8 mouse cellular contexts compared by ENCODE assay signal in genomic region chr8:71511644-71512043, GRCm38 (mm10). TPM values are rescaled to one million over a fixed set of nuclear protein-coding genes. Genes with fewer than 3 reads are reported as not detected.
DNase-seq lines count a peak whose midpoint lies in the region; ATAC-seq and TF ChIP-seq lines count a peak whose summit lies in the region.

Gene Plvap (minus strand): TSS chr8:71511752.

- TF ChIP-seq CTCF in small intestine, adult 2 months (IDR thresholded peaks at IDR 0.05; ENCODE audit: extremely low read depth, insufficient read length, insufficient replicate concordance, low read depth, low read length) = no peak

- WGBS in forebrain, embryonic 13.5 days = 80% methylated on average over 14 of the region's 14 CpGs
- 82% methylated on average over 14 of the region's 14 CpGs for WGBS in forebrain, embryonic 14.5 days
- WGBS in limb, embryonic 11.5 days = 52% methylated on average over 12 of the region's 14 CpGs
- 35% methylated on average over 14 of the region's 14 CpGs for WGBS in small intestine, adult 2 months

- no peak within 1 kb of the TSS for H3K4me2 ChIP-seq in forebrain, embryonic 13.5 days
- H3K4me2 ChIP-seq in forebrain, embryonic 14.5 days (ENCODE audit: low read length) = no peak within 1 kb of the TSS
- no peak within 1 kb of the TSS for H3K4me2 ChIP-seq in limb, embryonic 11.5 days (ENCODE audit: low read depth, severe bottlenecking)

- H3K9me3 ChIP-seq in forebrain, embryonic 13.5 days (replicated peaks) = no peaks in the 10 kb centered on the region
- H3K9me3 ChIP-seq in forebrain, embryonic 14.5 days (replicated peaks; ENCODE audit: control insufficient read depth, low read length) = no peaks in the 10 kb centered on the region
- H3K9me3 ChIP-seq in limb, embryonic 11.5 days (ENCODE audit: control insufficient read depth, low read length) = no peaks in the 10 kb centered on the region

- H3K4me1 ChIP-seq in forebrain, embryonic 13.5 days = peaks cover 13% of the 10 kb centered on the region
- no peaks in the 10 kb centered on the region for H3K4me1 ChIP-seq in forebrain, embryonic 14.5 days (ENCODE audit: control insufficient read depth, insufficient read depth, low read length)
- no peaks in the 10 kb centered on the region for H3K4me1 ChIP-seq in limb, embryonic 11.5 days (ENCODE audit: control insufficient read depth, insufficient read depth, low read length)
- peaks cover 3% of the 10 kb centered on the region for H3K4me1 ChIP-seq in small intestine, adult 2 months (ENCODE audit: control insufficient read depth, insufficient read depth, insufficient read length, low read length)

- no peaks in the 10 kb centered on the region for H3K36me3 ChIP-seq in forebrain, embryonic 13.5 days (ENCODE audit: poor library complexity, severe bottlenecking)
- H3K36me3 ChIP-seq in forebrain, embryonic 14.5 days (ENCODE audit: control insufficient read depth, insufficient read depth, low read length) = no peaks in the 10 kb centered on the region
- H3K36me3 ChIP-seq in limb, embryonic 11.5 days (ENCODE audit: control insufficient read depth, insufficient read depth, low read length) = no peaks in the 10 kb centered on the region
- no peaks in the 10 kb centered on the region for H3K36me3 ChIP-seq in small intestine, adult 2 months (ENCODE audit: control insufficient read depth, insufficient read depth, low read length)

- intact Hi-C loops in heart, postnatal 25 days (cut with DNase I) = no loop called here

- peak; percentile 39; the same call in 1 of the 2 replicates for TF ChIP-seq POLR2A in small intestine, adult 2 months (IDR thresholded peaks at IDR 0.05; ENCODE audit: low read depth, low read length)

- ATAC-seq in forebrain, embryonic 13.5 days = no peak
- no peak for ATAC-seq in forebrain, embryonic 14.5 days
- ATAC-seq in limb, embryonic 11.5 days (ENCODE audit: insufficient number of reproducible peaks, low FRiP score, low TSS enrichment, low read depth) = no peak

- no peak within 1 kb of the TSS for H3K27ac ChIP-seq in forebrain, embryonic 13.5 days
- no peak within 1 kb of the TSS for H3K27ac ChIP-seq in forebrain, embryonic 14.5 days (ENCODE audit: low read depth, low read length)
- no peak within 1 kb of the TSS for H3K27ac ChIP-seq in limb, embryonic 11.5 days (replicated peaks; ENCODE audit: low read depth, low read length)
- H3K27ac ChIP-seq in small intestine, adult 2 months (ENCODE audit: insufficient read depth, low read depth, low read length) = peak within 1 kb of the TSS; percentile 66

- H3K4me3 ChIP-seq in forebrain, embryonic 13.5 days = no peak within 1 kb of the TSS
- H3K4me3 ChIP-seq in forebrain, embryonic 14.5 days (ENCODE audit: low read depth, low read length) = no peak within 1 kb of the TSS
- no peak within 1 kb of the TSS for H3K4me3 ChIP-seq in limb, embryonic 11.5 days (ENCODE audit: low read depth, low read length)
- H3K4me3 ChIP-seq in small intestine, adult 2 months (ENCODE audit: low read depth, low read length) = peak within 1 kb of the TSS; percentile 53

- DNase-seq in forebrain, embryonic 14.5 days (ENCODE audit: low spot score) = no peak
- DNase-seq in c-Kit-positive CD71-positive TER-119-negative erythroid progenitor cells, embryonic 14.5 days (ENCODE audit: low read depth) = peak; percentile 64
- DNase-seq in heart, postnatal 25 days (ENCODE audit: low spot score) = no peak
- no peak for DNase-seq in limb, embryonic 11.5 days (ENCODE audit: low spot score)
- DNase-seq in right cerebral cortex, adult 2 months (ENCODE audit: low spot score in 2 of 2) = no peak
- DNase-seq in layer of hippocampus, adult 9-10 months (ENCODE audit: low spot score) = no peak

- peaks cover 51% of the 10 kb centered on the region for H3K27me3 ChIP-seq in forebrain, embryonic 13.5 days
- peaks cover 25% of the 10 kb centered on the region for H3K27me3 ChIP-seq in forebrain, embryonic 14.5 days (replicated peaks; ENCODE audit: control insufficient read depth, insufficient read depth, low read length)
- peaks cover 25% of the 10 kb centered on the region for H3K27me3 ChIP-seq in limb, embryonic 11.5 days (ENCODE audit: control insufficient read depth, insufficient read depth, low read length)
- H3K27me3 ChIP-seq in small intestine, adult 2 months (ENCODE audit: control insufficient read depth, insufficient read depth, low read length) = peaks cover 11% of the 10 kb centered on the region; the same call in 1 of the 2 replicates

- no peak within 1 kb of the TSS for H3K9ac ChIP-seq in forebrain, embryonic 13.5 days
- H3K9ac ChIP-seq in forebrain, embryonic 14.5 days (ENCODE audit: low read length) = no peak within 1 kb of the TSS
- H3K9ac ChIP-seq in limb, embryonic 11.5 days (ENCODE audit: low read length) = no peak within 1 kb of the TSS

RNA-seq across cellular contexts. Expression of gene Plvap, which starts in this region (rescaled TPM):
- polyA plus RNA-seq in forebrain, embryonic 13.5 days (2015; fragmentation: Nextera tagmentation; extraction: Ambion mirVana) = 13.6 and 14.0 TPM in 2 replicates
- polyA plus RNA-seq in forebrain, embryonic 14.5 days (2014; fragmentation: Nextera tagmentation; extraction: Ambion mirVana) = 5.8 and 6.8 TPM in 2 replicates
- 10 to 100 TPM; 26.6 to 35.3 TPM for total RNA-seq in heart, postnatal 25 days (2021)
- 57.9 and 58.2 TPM in 2 replicates for polyA plus RNA-seq in limb, embryonic 11.5 days (2014; fragmentation: Nextera tagmentation; extraction: Ambion mirVana)
- 182 and 329 TPM in 2 replicates for polyA plus RNA-seq in small intestine, adult 2 months (2012; rRNA removed)
